Mouse (Mus musculus) right cerebral cortex, postnatal 36 days (tissue): ENCODE results near the gene Atp4a.
"Not testable (repeated sequence)": the region's sequence is repeated elsewhere in the genome, so short reads cannot be mapped to it uniquely, and the experiment has no call there.

ENCODE experiments used
- DNase-seq, 2 experiments: peaks; one replicate each; pipeline ENCODE4 v3.0.0; 2022; ENCODE audit warnings: low spot score in 2 of 2, mixed read lengths in 1 of 2

Gene Atp4a

GRCm38 (mm10) chr7:30730064-30730722 lies 18.2 kb downstream of the Atp4a start:
- not testable (repeated sequence) for DNase-seq

- DNase-seq: no peak
Observed at GRCm38 (mm10) chr7:30736211-30736610, 24.2 kb downstream of the Atp4a start.

- DNase-seq: not testable (repeated sequence)
Observed at GRCm38 (mm10) chr7:30742570-30742969, 30.6 kb downstream of the Atp4a start.

- not testable (repeated sequence) for DNase-seq
Observed at GRCm38 (mm10) chr7:30743617-30744016, 31.6 kb downstream of the Atp4a start, which contains the start of gene Gapdhs. Gene Gapdhs (minus strand): TSS chr7:30743681.

- DNase-seq: no peak
Observed at GRCm38 (mm10) chr7:30744022-30744598, 32.1 kb downstream of the Atp4a start.

GRCm38 (mm10) chr7:30747525-30748204 lies 35.7 kb downstream of the Atp4a start:
- no peak for DNase-seq

GRCm38 (mm10) chr7:30749824-30750606 lies 38.0 kb downstream of the Atp4a start:
- no peak for DNase-seq

GRCm38 (mm10) chr7:30751086-30751669 lies 39.2 kb downstream of the Atp4a start, which contains the start of gene Sbsn:
Gene Sbsn (plus strand): TSS chr7:30751471.
- no peak for DNase-seq

GRCm38 (mm10) chr7:30757001-30757400 lies 45.0 kb downstream of the Atp4a start:
- DNase-seq: no peak

- no peak for DNase-seq
Observed at GRCm38 (mm10) chr7:30758853-30759252, 46.8 kb downstream of the Atp4a start.

- no peak for DNase-seq
Observed at GRCm38 (mm10) chr7:30761769-30762352, 49.9 kb downstream of the Atp4a start.

GRCm38 (mm10) chr7:30763456-30763855 lies 51.4 kb downstream of the Atp4a start, which contains the start of gene Dmkn:
Gene Dmkn (plus strand): TSS chr7:30763756.
- DNase-seq: no peak

GRCm38 (mm10) chr7:30765173-30765572 lies 53.2 kb downstream of the Atp4a start:
- no peak for DNase-seq

GRCm38 (mm10) chr7:30766408-30766807 lies 54.4 kb downstream of the Atp4a start:
- no peak for DNase-seq

GRCm38 (mm10) chr7:30769236-30769635 lies 57.2 kb downstream of the Atp4a start:
- DNase-seq: no peak
